Mouse (Mus musculus) stomach, embryonic 16.5 days (tissue): ENCODE data around the gene Adgra1. TPM values are rescaled to one million over a fixed set of nuclear protein-coding genes. Genes with fewer than 3 reads are reported as not detected.

Experiments
- ATAC-seq: fragments of 200-750 bp; cut with Nextera tagmentation; 2 replicates; pipeline ENCODE4 v1.8.0; 2017; ENCODE audit warnings: moderate number of reproducible peaks, moderate TSS enrichment; ENCODE audit not compliant: insufficient read depth, low FRiP score
- H3K27ac ChIP-seq: fragments of 300-500 bp; sonication (generic); 2 replicates; pipeline ENCODE4 v1.5.1; 2014; ENCODE audit warnings: low read length
- H3K27me3 ChIP-seq: fragments of 300-500 bp; sonication (generic); 2 replicates; pipeline ENCODE4 v1.6.1; 2014; ENCODE audit warnings: low read length, control low read depth, mixed read lengths; ENCODE audit not compliant: control insufficient read depth, insufficient read depth
- H3K36me3 ChIP-seq: fragments of 300-500 bp; sonication (generic); 2 replicates; pipeline ENCODE4 v1.6.1; 2014; ENCODE audit warnings: low read length; ENCODE audit not compliant: control insufficient read depth, insufficient read depth
- H3K4me1 ChIP-seq: fragments of 300-500 bp; sonication (generic); 2 replicates; pipeline ENCODE4 v1.6.1; 2014; ENCODE audit warnings: low read length, control low read depth, mixed read lengths; ENCODE audit not compliant: control insufficient read depth, insufficient read depth
- H3K4me2 ChIP-seq: fragments of 300-500 bp; sonication (generic); 2 replicates; pipeline ENCODE4 v1.6.1; 2014; ENCODE audit warnings: low read depth, low read length, mixed read lengths
- H3K4me3 ChIP-seq: fragments of 300-500 bp; sonication (generic); replicated peaks from 2 replicates; pipeline ENCODE4 v1.5.1; 2014; ENCODE audit warnings: mild to moderate bottlenecking, low read length
- H3K9ac ChIP-seq: fragments of 300-500 bp; sonication (generic); 2 replicates; pipeline ENCODE4 v1.6.1; 2014; ENCODE audit warnings: low read length
- H3K9me3 ChIP-seq: fragments of 300-500 bp; sonication (generic); replicated peaks from 2 replicates; pipeline ENCODE4 v1.6.1; 2016; ENCODE audit warnings: low read length, control low read depth; ENCODE audit not compliant: control insufficient read depth
- WGBS: fragments of 180-500 bp; shearing (Covaris S2); extraction: QIAGEN DNeasy Blood & Tissue Kit; methylation state at CpG from one replicate; pipeline ENCODE4 v1.1.7; 2014; 5-methylcytosine and 5-hydroxymethylcytosine counted together
- polyA plus RNA-seq: library from polyadenylated mRNA; unstranded; fragments of >200 nt; fragmentation: Nextera tagmentation; extraction: Ambion mirVana; gene quantifications from 2 replicates; pipeline ENCODE4 v1.2.1, GENCODE M21; 2015

The Adgra1 gene
- polyA plus RNA-seq, 1 experiment from 2014 or later, result 0.53 TPM

GRCm38 (mm10) chr7:139811706-139812105, 22.3 kb upstream of the Adgra1 start:
- Histone ChIP-seq H3K36me3 (no peaks in the 10 kb centered on the region), H3K9ac (no peak overlapping the region), H3K4me1 (no peaks in the 10 kb centered on the region), H3K9me3 (no peaks in the 10 kb centered on the region), H3K4me3 (no peak overlapping the region), H3K27me3 (no peaks in the 10 kb centered on the region), H3K27ac (no peak overlapping the region), H3K4me2 (no peak overlapping the region)
- no peak for ATAC-seq
- WGBS, result 87% methylated on average over 7 of the region's 7 CpGs

- H3K4me2 ChIP-seq, result no peak overlapping the region
- no peaks in the 10 kb centered on the region for H3K27me3 ChIP-seq
- no peak for ATAC-seq
- H3K9ac ChIP-seq, result no peak overlapping the region
- H3K36me3 ChIP-seq, result no peaks in the 10 kb centered on the region
- no peak overlapping the region for H3K4me3 ChIP-seq
- no peaks in the 10 kb centered on the region for H3K4me1 ChIP-seq
- 75% methylated on average over 6 of the region's 6 CpGs for WGBS
- no peaks in the 10 kb centered on the region for H3K9me3 ChIP-seq
- H3K27ac ChIP-seq, result no peak overlapping the region
Observed at GRCm38 (mm10) chr7:139813577-139814207, 20.3 kb upstream of the Adgra1 start.

- Histone ChIP-seq H3K9ac (no peak overlapping the region), H3K4me3 (no peak overlapping the region), H3K9me3 (no peaks in the 10 kb centered on the region), H3K4me1 (no peaks in the 10 kb centered on the region), H3K36me3 (no peaks in the 10 kb centered on the region), H3K27me3 (no peaks in the 10 kb centered on the region), H3K4me2 (no peak overlapping the region), H3K27ac (no peak overlapping the region)
- no peak for ATAC-seq
- 64% methylated on average over 12 of the region's 12 CpGs for WGBS
Observed at GRCm38 (mm10) chr7:139822301-139823010, 11.5 kb upstream of the Adgra1 start.

- H3K9ac ChIP-seq, result no peak overlapping the region
- WGBS, result 11% methylated on average over 9 of the region's 9 CpGs
- no peak for ATAC-seq
- H3K4me2 ChIP-seq, result no peak overlapping the region
- no peaks in the 10 kb centered on the region for H3K9me3 ChIP-seq
- no peaks in the 10 kb centered on the region for H3K4me1 ChIP-seq
- peaks cover under 1% of the 10 kb centered on the region; the same call in 1 of the 2 replicates for H3K27me3 ChIP-seq
- H3K4me3 ChIP-seq, result no peak overlapping the region
- no peak overlapping the region for H3K27ac ChIP-seq
- no peaks in the 10 kb centered on the region for H3K36me3 ChIP-seq
Observed at GRCm38 (mm10) chr7:139827687-139828086, 6.3 kb upstream of the Adgra1 start.

- H3K4me3 ChIP-seq, result no peak overlapping the region; the same call in 1 of the 2 replicates
- H3K36me3 ChIP-seq, result no peaks in the 10 kb centered on the region
- H3K4me1 ChIP-seq, result no peaks in the 10 kb centered on the region
- peaks cover 13% of the 10 kb centered on the region; the same call in 1 of the 2 replicates for H3K27me3 ChIP-seq
- H3K9me3 ChIP-seq, result no peaks in the 10 kb centered on the region
- H3K4me2 ChIP-seq, result peak overlapping the region; percentile 22
- no peak overlapping the region for H3K9ac ChIP-seq
- 37% methylated on average over 5 of the region's 5 CpGs for WGBS
- ATAC-seq, result no peak
- no peak overlapping the region for H3K27ac ChIP-seq
Observed at GRCm38 (mm10) chr7:139833532-139833931, 442 bp upstream of the Adgra1 start.

GRCm38 (mm10) chr7:139835140-139836131, 1.5 kb downstream of the Adgra1 start:
- Histone ChIP-seq H3K9ac (no peak overlapping the region), H3K27me3 (peaks cover 13% of the 10 kb centered on the region; the same call in 1 of the 2 replicates), H3K36me3 (no peaks in the 10 kb centered on the region), H3K4me1 (no peaks in the 10 kb centered on the region), H3K27ac (no peak overlapping the region), H3K4me3 (no peak overlapping the region), H3K9me3 (no peaks in the 10 kb centered on the region), H3K4me2 (no peak overlapping the region)
- ATAC-seq, result 0 out of 2 replicates have a peak, but pooled peaks have one; percentile 16
- 58% methylated on average over 15 of the region's 15 CpGs for WGBS

GRCm38 (mm10) chr7:139840443-139841168, 6.6 kb downstream of the Adgra1 start:
- Histone ChIP-seq H3K4me3 (no peak overlapping the region), H3K9me3 (0 out of 2 replicates have a peak, but pooled peaks cover 3% of the 10 kb centered on the region), H3K36me3 (no peaks in the 10 kb centered on the region), H3K9ac (no peak overlapping the region), H3K4me2 (no peak overlapping the region), H3K27me3 (no peaks in the 10 kb centered on the region), H3K4me1 (no peaks in the 10 kb centered on the region), H3K27ac (no peak overlapping the region)
- ATAC-seq, result no peak
- 79% methylated on average over 11 of the region's 11 CpGs for WGBS

GRCm38 (mm10) chr7:139842397-139842796, 8.4 kb downstream of the Adgra1 start:
- Histone ChIP-seq H3K27me3 (no peaks in the 10 kb centered on the region), H3K9me3 (0 out of 2 replicates have a peak, but pooled peaks cover 3% of the 10 kb centered on the region), H3K4me2 (no peak overlapping the region), H3K27ac (no peak overlapping the region), H3K4me3 (no peak overlapping the region), H3K36me3 (no peaks in the 10 kb centered on the region), H3K4me1 (no peaks in the 10 kb centered on the region), H3K9ac (no peak overlapping the region)
- 59% methylated on average over 6 of the region's 6 CpGs for WGBS
- no peak for ATAC-seq
